Mouse (Mus musculus) testis, adult 2 months (tissue): Measurements from ENCODE around the gene P2ry6. TPM values are rescaled to one million over a fixed set of nuclear protein-coding genes. Genes with fewer than 3 reads are reported as not detected.

Source experiments
- H3K27ac ChIP-seq: fragments of 200-500 bp; 2 replicates; pipeline ENCODE4 v1.5.1; 2012; ENCODE audit warnings: low read depth, low read length; ENCODE audit not compliant: control insufficient read depth, insufficient read depth
- H3K27me3 ChIP-seq: fragments of 200-500 bp; 2 replicates; pipeline ENCODE4 v1.6.1; 2012; ENCODE audit warnings: mild to moderate bottlenecking, low read length, moderate library complexity; ENCODE audit not compliant: control insufficient read depth, insufficient read depth
- H3K36me3 ChIP-seq: fragments of 200-500 bp; 2 replicates; pipeline ENCODE4 v1.6.1; 2012; ENCODE audit warnings: mild to moderate bottlenecking, low read length; ENCODE audit not compliant: control insufficient read depth, insufficient read depth
- H3K4me1 ChIP-seq: fragments of 200-500 bp; 2 replicates; pipeline ENCODE4 v1.6.1; 2012; ENCODE audit warnings: low read length; ENCODE audit not compliant: control insufficient read depth, insufficient read depth
- H3K4me3 ChIP-seq: fragments of 200-500 bp; 2 replicates; pipeline ENCODE4 v1.5.1; 2012; ENCODE audit warnings: low read depth, mild to moderate bottlenecking, low read length, moderate library complexity, mixed read lengths; ENCODE audit not compliant: control insufficient read depth
- CTCF ChIP-seq: fragments of 200-500 bp; IDR thresholded peaks from 2 replicates; pipeline ENCODE4 v1.5.1; 2012; ENCODE audit warnings: low read depth, mild to moderate bottlenecking, inconsistent platforms, low read length, moderate library complexity; ENCODE audit not compliant: control insufficient read depth, insufficient read depth, insufficient replicate concordance
- POLR2A ChIP-seq: fragments of 200-500 bp; IDR thresholded peaks from 2 replicates; pipeline ENCODE4 v1.6.1; 2012; ENCODE audit warnings: low read depth, mild to moderate bottlenecking, inconsistent platforms, low read length, moderate library complexity; ENCODE audit not compliant: control insufficient read depth
- polyA plus RNA-seq: library from polyadenylated mRNA; depleted of rRNA; stranded (reverse); fragments of >200 nt; gene quantifications from 2 replicates; pipeline ENCODE4 v1.2.3, GENCODE M21; 2012; rRNA removed

The P2ry6 gene
- 2.1 and 2.9 TPM in 2 replicates for polyA plus RNA-seq

- no peaks in the 10 kb centered on the region for H3K27me3 ChIP-seq
- H3K4me1 ChIP-seq, result peaks cover 12% of the 10 kb centered on the region
- no peak for TF ChIP-seq CTCF
- TF ChIP-seq POLR2A, result no peak
- H3K36me3 ChIP-seq, result no peaks in the 10 kb centered on the region
- H3K4me3 ChIP-seq, result peak within 1 kb of the TSS; percentile 45
- no peak within 1 kb of the TSS for H3K27ac ChIP-seq
Observed at GRCm38 (mm10) chr7:100974135-100974903, at the start of gene P2ry6. Gene P2ry6 (minus strand): TSS chr7:100974649.

GRCm38 (mm10) chr7:101017492-101017891 is 43.0 kb upstream of the P2ry6 start:
- H3K36me3 ChIP-seq, result no peaks in the 10 kb centered on the region
- H3K27me3 ChIP-seq, result no peaks in the 10 kb centered on the region
- no peak overlapping the region for H3K27ac ChIP-seq
- H3K4me3 ChIP-seq, result no peak overlapping the region
- TF ChIP-seq POLR2A, result no peak
- no peaks in the 10 kb centered on the region for H3K4me1 ChIP-seq

GRCm38 (mm10) chr7:101017021-101017461 is 42.6 kb upstream of the P2ry6 start:
- Histone ChIP-seq H3K4me3 (no peak overlapping the region), H3K27me3 (no peaks in the 10 kb centered on the region), H3K27ac (no peak overlapping the region), H3K36me3 (no peaks in the 10 kb centered on the region), H3K4me1 (no peaks in the 10 kb centered on the region; the same call in 1 of the 2 replicates)
- no peak for TF ChIP-seq POLR2A
- TF ChIP-seq CTCF, result no peak

DNA sequence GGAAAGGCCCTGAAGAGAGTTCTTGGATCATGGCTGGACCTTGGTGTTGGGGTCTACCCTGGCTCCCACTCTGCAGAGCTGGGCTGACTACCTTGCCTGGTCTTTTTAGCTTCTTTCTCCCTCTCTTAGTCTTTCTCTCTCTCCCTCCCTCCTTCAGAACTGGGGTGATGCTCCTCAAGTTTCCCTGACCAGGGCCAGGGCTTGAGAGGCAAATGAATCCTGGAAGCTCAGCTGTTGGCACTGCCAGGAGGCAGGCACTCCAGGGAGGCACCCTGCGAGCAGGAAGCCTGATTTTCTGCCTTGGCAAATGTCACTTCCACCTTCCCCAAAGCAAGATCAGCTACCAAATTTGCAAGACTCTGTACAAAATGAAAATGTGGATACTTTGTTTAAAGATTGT is 40.5 kb upstream of the P2ry6 start:
- no peaks in the 10 kb centered on the region for H3K36me3 ChIP-seq
- peaks cover 2% of the 10 kb centered on the region; the same call in 1 of the 2 replicates for H3K4me1 ChIP-seq
- H3K27ac ChIP-seq, result no peak overlapping the region
- no peaks in the 10 kb centered on the region for H3K27me3 ChIP-seq
- TF ChIP-seq CTCF, result no peak
- TF ChIP-seq POLR2A, result no peak
- no peak overlapping the region for H3K4me3 ChIP-seq

GRCm38 (mm10) chr7:101014041-101014440 is 39.6 kb upstream of the P2ry6 start:
- no peak overlapping the region for H3K27ac ChIP-seq
- no peaks in the 10 kb centered on the region for H3K27me3 ChIP-seq
- no peak for TF ChIP-seq CTCF
- TF ChIP-seq POLR2A, result no peak
- H3K4me1 ChIP-seq, result peaks cover 2% of the 10 kb centered on the region; the same call in 1 of the 2 replicates
- no peak overlapping the region for H3K4me3 ChIP-seq
- no peaks in the 10 kb centered on the region for H3K36me3 ChIP-seq

DNA sequence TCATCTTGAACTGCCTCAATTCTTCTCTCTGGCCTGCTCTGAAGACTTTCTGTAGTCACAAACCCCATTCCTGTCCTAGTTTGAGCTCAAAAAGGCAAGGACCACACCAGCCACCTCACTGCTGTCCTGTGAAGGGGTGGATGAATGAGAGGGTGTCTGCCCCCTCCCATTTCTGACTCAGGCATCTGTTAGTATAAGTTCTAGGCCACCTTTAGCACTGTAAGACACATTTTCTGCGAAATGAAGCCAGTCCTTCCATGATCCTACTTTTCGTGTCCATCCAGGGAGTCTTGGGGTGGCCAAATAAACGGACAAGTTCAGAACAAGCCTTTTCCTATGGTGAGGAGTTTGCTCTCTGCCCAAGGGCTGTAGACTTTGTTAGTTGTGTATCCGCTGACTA is 38.1 kb upstream of the P2ry6 start, which contains the start of gene P2ry2:
TSS of gene P2ry2 (minus strand) at position 326 of the 400 bp plus-strand sequence.
- TF ChIP-seq CTCF (no peak), POLR2A (no peak)
- H3K36me3 ChIP-seq, result no peaks in the 10 kb centered on the region
- H3K4me3 ChIP-seq, result peak within 1 kb of the TSS; percentile 64
- H3K27ac ChIP-seq, result no peak within 1 kb of the TSS
- peaks cover 2% of the 10 kb centered on the region; the same call in 1 of the 2 replicates for H3K4me1 ChIP-seq
- H3K27me3 ChIP-seq, result no peaks in the 10 kb centered on the region

GRCm38 (mm10) chr7:101011681-101012367 is 37.4 kb upstream of the P2ry6 start:
- no peak overlapping the region for H3K27ac ChIP-seq
- H3K4me1 ChIP-seq, result peaks cover 2% of the 10 kb centered on the region; the same call in 1 of the 2 replicates
- TF ChIP-seq CTCF, result no peak
- 0 out of 2 replicates have a peak, but pooled peaks have one; percentile 12 for TF ChIP-seq POLR2A
- no peaks in the 10 kb centered on the region for H3K27me3 ChIP-seq
- no peaks in the 10 kb centered on the region for H3K36me3 ChIP-seq
- H3K4me3 ChIP-seq, result peak overlapping the region; percentile 64
